Mouse (Mus musculus) bone marrow macrophage, adult 2 months (primary cell): ENCODE measurements around the gene Rpn1. TPM values are rescaled to one million over a fixed set of nuclear protein-coding genes. Genes with fewer than 3 reads are reported as not detected.

Source experiments
- H3K27ac ChIP-seq: 2 replicates; pipeline ENCODE4 v1.5.1; 2012; ENCODE audit warnings: low read depth, low read length; ENCODE audit not compliant: insufficient read depth
- H3K4me1 ChIP-seq: 2 replicates; pipeline ENCODE4 v1.6.1; 2012; ENCODE audit warnings: low read length; ENCODE audit not compliant: control insufficient read depth, insufficient read depth
- H3K4me3 ChIP-seq: 2 replicates; pipeline ENCODE4 v1.5.1; 2012; ENCODE audit warnings: mild to moderate bottlenecking, low read length, moderate library complexity; ENCODE audit not compliant: insufficient read depth
- CTCF ChIP-seq: IDR thresholded peaks from 2 replicates; pipeline ENCODE4 v1.5.1; 2012; ENCODE audit warnings: low read depth, mild to moderate bottlenecking, low read length, moderate library complexity
- POLR2A ChIP-seq: IDR thresholded peaks from 2 replicates; pipeline ENCODE4 v1.6.1; 2012; ENCODE audit warnings: mild to moderate bottlenecking, low read depth, low read length, borderline replicate concordance
- polyA plus RNA-seq: library from polyadenylated mRNA; stranded (reverse); fragments of >200 nt; gene quantifications from 2 replicates; pipeline ENCODE4 v1.2.4, GENCODE M21; 2012; ENCODE audit not compliant: missing spikeins, insufficient read depth, insufficient read length

Gene Rpn1
- polyA plus RNA-seq, 1 experiment = 185 TPM

DNA sequence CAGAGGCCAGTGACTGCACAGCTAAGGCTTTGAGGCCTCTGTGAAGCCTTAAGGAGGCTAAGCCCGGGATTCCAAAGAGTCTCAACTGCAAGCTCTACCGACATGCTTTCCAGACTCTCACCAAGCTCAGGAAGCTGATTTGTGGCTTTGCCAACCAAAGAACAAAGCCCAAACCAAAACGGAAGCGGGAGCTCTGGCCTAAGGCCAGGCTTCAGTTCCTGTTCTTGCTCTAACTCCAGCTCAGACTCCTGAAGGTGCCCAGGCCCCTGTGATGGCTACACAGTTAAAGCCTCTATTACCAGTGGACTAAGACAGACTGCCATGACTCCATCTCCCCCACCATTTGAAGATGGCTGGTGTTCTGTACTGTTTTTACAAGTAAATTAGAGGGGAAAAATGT, 19.2 kb upstream of the Rpn1 start:
- peak overlapping the region; percentile 95 for H3K27ac ChIP-seq
- H3K4me3 ChIP-seq = peak overlapping the region; percentile 32
- TF ChIP-seq CTCF (no peak), POLR2A (no peak)
- H3K4me1 ChIP-seq = peaks cover 52% of the 10 kb centered on the region

DNA sequence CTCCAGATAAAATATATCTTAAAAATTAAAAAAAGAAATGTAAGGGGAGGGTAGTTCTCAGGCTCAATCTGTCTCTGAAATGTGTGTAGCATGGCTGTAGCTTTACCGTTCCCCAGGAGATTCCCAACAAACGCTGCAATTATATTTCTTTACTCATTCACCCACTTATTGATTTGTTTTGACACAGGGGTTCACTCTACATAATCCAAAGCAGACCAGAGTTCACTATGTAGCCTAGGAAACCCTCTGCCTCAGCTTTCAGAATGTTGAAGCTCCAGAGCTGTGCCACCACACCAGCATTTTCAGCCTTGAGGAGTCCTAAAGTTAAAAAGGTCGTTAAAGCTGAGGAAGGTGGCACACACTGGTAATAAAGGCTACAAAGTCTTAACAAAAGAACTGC, 18.3 kb upstream of the Rpn1 start:
- TF ChIP-seq CTCF = no peak
- no peak for TF ChIP-seq POLR2A
- Histone ChIP-seq H3K4me3 (no peak overlapping the region), H3K27ac (peak overlapping the region; percentile 0; the same call in 1 of the 2 replicates), H3K4me1 (peaks cover 53% of the 10 kb centered on the region)

DNA sequence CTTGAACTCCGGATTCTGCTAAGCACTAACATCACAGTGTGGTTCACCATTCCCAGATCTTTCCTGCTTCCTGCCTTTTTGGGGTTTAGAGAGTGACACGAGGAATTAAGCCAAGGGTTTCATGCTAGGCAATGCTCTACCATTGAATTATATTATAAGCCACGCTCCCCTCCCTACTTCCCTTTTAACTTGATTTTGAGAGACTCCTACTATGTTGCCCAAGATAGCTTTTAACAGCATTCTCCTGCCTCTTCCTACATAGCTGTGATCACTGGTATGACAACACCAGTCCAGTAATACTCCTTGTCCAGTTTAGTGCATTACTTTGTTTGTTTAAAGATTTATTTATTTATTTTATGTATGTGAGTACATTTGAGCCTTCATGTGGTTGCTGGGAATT, 16.6 kb upstream of the Rpn1 start:
- no peak overlapping the region for H3K4me3 ChIP-seq
- H3K27ac ChIP-seq = peak overlapping the region; percentile 75
- H3K4me1 ChIP-seq = peaks cover 58% of the 10 kb centered on the region
- no peak for TF ChIP-seq CTCF
- TF ChIP-seq POLR2A = no peak

DNA sequence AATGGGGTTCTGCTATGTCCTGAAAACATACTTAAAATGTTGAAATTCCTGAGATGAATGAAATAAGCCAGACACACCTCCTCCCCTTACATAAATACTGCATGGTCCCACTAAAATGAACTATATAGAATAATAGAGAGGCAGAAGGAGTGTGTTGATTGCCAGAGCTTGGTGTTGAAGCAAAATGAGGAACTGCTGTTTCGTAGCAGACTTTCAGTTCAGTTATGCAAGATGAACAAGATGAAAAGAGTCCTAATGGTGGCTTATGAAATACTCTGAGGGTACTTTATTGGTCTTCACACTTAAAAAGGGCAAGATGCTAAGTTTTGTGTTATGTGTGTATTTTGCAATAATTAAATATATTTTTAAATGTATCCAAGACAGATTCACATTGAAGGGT, 15.5 kb upstream of the Rpn1 start:
- peak overlapping the region; percentile 83 for H3K27ac ChIP-seq

DNA sequence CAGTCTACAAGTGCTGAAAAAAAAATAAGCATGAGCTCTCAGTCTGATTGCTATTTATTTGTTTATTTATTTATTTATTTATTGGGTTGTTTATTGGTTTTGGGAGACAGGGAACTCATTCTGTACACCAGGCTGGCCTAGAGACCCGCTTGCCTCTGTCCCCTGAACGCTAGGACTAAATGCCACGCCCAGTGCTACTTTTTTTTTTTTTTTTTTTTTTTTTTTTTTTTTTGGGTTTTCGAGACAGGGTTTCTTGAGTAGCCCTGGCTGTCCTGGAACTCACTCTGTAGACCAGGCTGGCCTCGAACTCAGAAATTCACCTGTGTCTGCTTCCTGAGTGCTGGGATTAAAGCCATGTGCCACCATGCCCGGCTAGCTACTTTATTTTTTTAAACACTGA, 13.8 kb upstream of the Rpn1 start:
- Histone ChIP-seq H3K4me1 (peaks cover 47% of the 10 kb centered on the region), H3K27ac (peak overlapping the region; percentile 83), H3K4me3 (no peak overlapping the region)
- TF ChIP-seq POLR2A (no peak), CTCF (no peak)

More for the DNA sequence above, 15.5 kb upstream of the Rpn1 start:
- no peak for TF ChIP-seq POLR2A
- TF ChIP-seq CTCF = no peak
- Histone ChIP-seq H3K4me3 (no peak overlapping the region), H3K4me1 (peaks cover 56% of the 10 kb centered on the region)

DNA sequence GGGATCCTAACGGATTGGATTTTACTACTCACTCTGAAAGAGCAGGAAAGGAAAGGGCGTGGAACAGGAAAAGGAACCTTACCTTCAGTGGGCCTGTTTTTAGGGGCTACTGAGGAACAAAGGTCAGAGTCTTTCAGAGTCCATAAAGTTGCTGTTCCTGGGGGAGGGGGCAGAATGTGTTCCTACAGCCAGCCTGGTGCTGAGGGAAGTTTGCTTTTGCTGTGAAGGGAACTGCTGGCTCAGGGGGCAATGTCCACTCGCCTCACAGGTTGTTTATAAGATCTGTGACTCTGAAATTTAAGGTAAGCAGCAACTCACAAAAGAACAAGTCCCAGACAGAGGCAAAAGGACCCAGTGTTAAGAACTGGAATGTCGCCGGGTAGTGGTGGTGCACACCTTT, 13.1 kb upstream of the Rpn1 start:
- H3K27ac ChIP-seq = no peak overlapping the region
- no peak for TF ChIP-seq CTCF
- no peak for TF ChIP-seq POLR2A
- H3K4me1 ChIP-seq = peaks cover 43% of the 10 kb centered on the region
- no peak overlapping the region for H3K4me3 ChIP-seq

DNA sequence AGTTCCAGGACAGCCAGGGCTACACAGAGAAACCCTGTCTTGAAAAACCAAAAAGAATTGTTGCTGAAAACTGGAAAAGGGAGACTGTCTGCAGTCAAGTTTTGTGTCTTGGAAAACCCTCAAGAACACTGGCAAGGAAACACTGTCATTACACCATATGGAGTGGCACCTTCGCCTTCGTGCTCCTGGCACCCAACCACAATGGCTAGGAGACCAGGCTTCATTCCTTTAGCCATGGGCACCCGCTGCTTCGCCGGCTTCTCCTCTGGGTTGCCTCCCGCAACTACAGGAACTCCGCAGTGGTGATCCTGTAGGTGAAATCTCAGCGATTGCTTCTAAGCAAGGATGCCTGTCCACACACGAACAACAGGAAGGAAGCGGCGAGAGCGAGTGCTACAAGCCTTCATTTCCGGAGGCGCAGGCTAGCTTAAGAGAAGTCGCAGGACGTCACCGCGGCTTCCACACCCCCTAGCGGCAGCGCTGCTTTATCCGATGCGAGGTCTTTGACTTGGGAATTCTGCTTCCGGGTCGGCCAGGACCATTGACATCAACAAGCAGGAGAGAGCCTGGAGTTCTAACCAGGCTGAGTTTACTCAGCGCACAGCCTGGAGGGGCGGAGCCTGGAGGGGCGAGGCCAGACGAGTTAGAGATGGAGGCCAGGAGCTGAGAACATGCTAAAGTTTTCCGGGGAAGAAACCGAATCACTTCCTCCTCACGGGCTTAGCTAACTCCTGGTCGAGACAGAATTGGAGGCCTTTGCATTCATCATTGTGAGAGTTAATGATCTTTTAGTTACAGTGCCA, 9.3 kb upstream of the Rpn1 start:
- no peak for TF ChIP-seq POLR2A
- peak; percentile 59; the same call in 1 of the 2 replicates for TF ChIP-seq CTCF
- H3K4me1 ChIP-seq = peaks cover 21% of the 10 kb centered on the region
- H3K27ac ChIP-seq = peak overlapping the region; percentile 80
- H3K4me3 ChIP-seq = peak overlapping the region; percentile 54

DNA sequence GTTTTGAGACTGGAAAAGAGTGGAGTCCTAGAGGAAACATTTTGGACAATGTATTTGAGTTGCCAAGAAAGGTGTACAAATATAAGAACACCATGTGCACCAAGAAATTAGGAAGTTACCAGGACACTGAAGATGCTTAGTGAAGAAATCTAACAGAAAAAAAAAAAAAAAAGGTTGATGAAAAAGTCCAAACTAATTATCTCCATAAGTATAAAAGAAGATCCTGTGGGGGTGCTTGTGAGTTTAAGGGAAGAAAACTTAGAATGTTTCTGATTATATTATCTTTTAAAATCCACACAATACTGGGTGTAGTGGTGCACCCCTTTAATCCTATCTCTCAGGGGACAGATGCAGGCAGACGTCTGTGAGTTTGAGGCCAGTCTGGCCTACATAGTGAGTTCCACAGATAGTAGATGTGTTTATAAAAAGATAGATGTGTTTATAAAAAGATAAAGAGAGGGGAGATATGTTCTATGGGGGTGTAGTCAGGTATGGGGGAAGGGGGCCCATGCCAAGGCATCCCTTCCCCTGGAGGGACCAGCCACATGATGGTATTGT, 8.2 kb upstream of the Rpn1 start:
- TF ChIP-seq CTCF = no peak
- TF ChIP-seq POLR2A = no peak
- Histone ChIP-seq H3K4me1 (peaks cover 10% of the 10 kb centered on the region), H3K27ac (peak overlapping the region; percentile 68; the same call in 1 of the 2 replicates), H3K4me3 (no peak overlapping the region)

DNA sequence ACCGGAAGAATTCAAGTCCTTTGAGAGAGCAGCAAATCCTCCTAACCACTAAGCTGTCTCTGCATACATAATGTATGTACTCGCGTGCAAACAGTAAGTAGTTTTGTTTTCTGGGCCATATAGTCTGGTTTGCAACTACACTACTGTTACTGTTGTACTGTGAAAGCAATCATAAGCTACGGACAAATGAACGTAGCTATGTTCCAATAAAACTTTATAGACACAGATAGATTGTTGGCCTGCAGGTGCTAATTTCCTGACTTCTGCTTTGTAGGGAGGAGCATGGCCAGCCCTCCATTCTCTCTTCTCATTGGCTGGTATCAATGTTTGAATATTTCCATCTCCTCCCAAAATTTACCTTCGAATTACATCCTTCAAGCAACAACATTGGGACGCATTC, 1.2 kb upstream of the Rpn1 start:
- no peak overlapping the region for H3K27ac ChIP-seq
- H3K4me3 ChIP-seq = no peak overlapping the region
- TF ChIP-seq POLR2A (no peak), CTCF (no peak)
- peaks cover 18% of the 10 kb centered on the region for H3K4me1 ChIP-seq

DNA sequence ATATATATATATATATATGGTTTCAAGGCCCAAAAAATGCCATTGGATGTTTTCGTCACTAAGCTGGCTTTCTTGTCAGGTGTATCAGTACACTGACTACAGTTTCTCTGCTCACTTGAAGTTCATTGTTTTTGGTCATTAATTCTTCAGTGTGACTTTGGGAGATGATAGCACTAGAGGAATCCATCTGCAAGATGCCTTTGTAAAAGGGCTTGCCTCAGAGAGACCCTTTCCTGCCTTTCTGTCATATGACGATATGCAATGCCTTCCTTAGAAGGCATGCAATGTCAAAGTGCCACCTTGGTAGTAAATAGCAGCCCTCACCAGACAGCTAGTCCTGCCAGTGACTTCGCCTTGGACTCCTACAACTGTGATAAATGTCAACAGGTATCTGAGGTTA, 610 bp upstream of the Rpn1 start:
- TF ChIP-seq CTCF = no peak
- TF ChIP-seq POLR2A = no peak
- H3K27ac ChIP-seq = 0 out of 2 replicates have a peak overlapping the region, but pooled peaks have one; percentile 4
- H3K4me3 ChIP-seq = peak overlapping the region; percentile 11; the same call in 1 of the 2 replicates
- peaks cover 18% of the 10 kb centered on the region for H3K4me1 ChIP-seq
